Mouse (Mus musculus) myocyte (in vitro differentiated cells): ENCODE measurements at regions not wholly inside any gene's neighbourhood (a gene's known extent, or its start where the extent isn't known, plus 50 kb on each side); places are given as distances from the start of the nearest gene placed in this dataset.

Source experiments
- E2F4 ChIP-seq: IDR thresholded peaks from one replicate; pipeline ENCODE4 v1.6.1; 2011; ENCODE audit warnings: mild to moderate bottlenecking, control low read depth, moderate library complexity; ENCODE audit not compliant: insufficient read depth
- MAX ChIP-seq: IDR thresholded peaks from one replicate; pipeline ENCODE4 v1.6.1; 2011; ENCODE audit warnings: low read depth, mild to moderate bottlenecking, control low read depth
- POLR2A ChIP-seq: IDR thresholded peaks from one replicate; pipeline ENCODE4 v1.6.1; 2011; ENCODE audit warnings: low read depth, mild to moderate bottlenecking, control low read depth, moderate library complexity; ENCODE audit not compliant: insufficient read length
- POLR2AphosphoS2 ChIP-seq: IDR thresholded peaks from one replicate; pipeline ENCODE4 v1.6.1; 2011; ENCODE audit warnings: low read depth, control low read depth; ENCODE audit not compliant: insufficient read length
- SRF ChIP-seq: IDR thresholded peaks from one replicate; pipeline ENCODE4 v1.6.1; 2011; ENCODE audit warnings: low read depth; ENCODE audit not compliant: control insufficient read depth, insufficient read length
- TCF12 ChIP-seq: IDR thresholded peaks from one replicate; pipeline ENCODE4 v1.6.1; 2011; ENCODE audit warnings: mild to moderate bottlenecking, control low read depth; ENCODE audit not compliant: poor library complexity, insufficient read depth, severe bottlenecking
- TCF3 ChIP-seq: IDR thresholded peaks from one replicate; pipeline ENCODE4 v1.6.1; 2011; ENCODE audit warnings: low read depth, control low read depth; ENCODE audit not compliant: insufficient read length

GRCm38 (mm10) chr1:73070126-73070525, 54.4 kb upstream of the Tnp1 start:
- TF ChIP-seq POLR2A (no peak), SRF (no peak), POLR2AphosphoS2 (no peak), TCF3 (no peak), MAX (no peak), E2F4 (no peak), TCF12 (no peak)
